Mouse (Mus musculus) embryo, embryonic 10.5 days (tissue): ENCODE results near the gene Vipr1.
"Not testable (repeated sequence)": the region's sequence is repeated elsewhere in the genome, so short reads cannot be mapped to it uniquely, and the experiment has no call there.

Source experiments
- DNase-seq: peaks from one replicate; pipeline ENCODE4 v3.0.0-alpha.2; 2015; ENCODE audit warnings: low spot score

Gene Vipr1

GRCm38 (mm10) chr9:121642401-121643181 lies at the start of gene Vipr1:
Gene Vipr1 (plus strand): TSS chr9:121642716.
- DNase-seq = peak; percentile 78

GRCm38 (mm10) chr9:121592948-121593550 lies 49.5 kb upstream of the Vipr1 start:
- no peak for DNase-seq

GRCm38 (mm10) chr9:121593768-121594167 lies 48.7 kb upstream of the Vipr1 start:
- DNase-seq = not testable (repeated sequence)

GRCm38 (mm10) chr9:121594771-121595170 lies 47.7 kb upstream of the Vipr1 start:
- DNase-seq = no peak

GRCm38 (mm10) chr9:121598106-121598505 lies 44.4 kb upstream of the Vipr1 start:
- no peak for DNase-seq

GRCm38 (mm10) chr9:121599551-121599950 lies 43.0 kb upstream of the Vipr1 start:
- no peak for DNase-seq

GRCm38 (mm10) chr9:121600201-121600860 lies 42.2 kb upstream of the Vipr1 start:
- no peak for DNase-seq

- DNase-seq = peak; percentile 41
Measured at GRCm38 (mm10) chr9:121600861-121601427, 41.6 kb upstream of the Vipr1 start.

- no peak for DNase-seq
Measured at GRCm38 (mm10) chr9:121602381-121602780, 40.1 kb upstream of the Vipr1 start.

- peak; percentile 93 for DNase-seq
Measured at GRCm38 (mm10) chr9:121605414-121606278, 36.9 kb upstream of the Vipr1 start.

GRCm38 (mm10) chr9:121606498-121607096 lies 35.9 kb upstream of the Vipr1 start:
- no peak for DNase-seq

- DNase-seq = no peak
Measured at GRCm38 (mm10) chr9:121609381-121609780, 33.1 kb upstream of the Vipr1 start.

GRCm38 (mm10) chr9:121613192-121613591 lies 29.3 kb upstream of the Vipr1 start:
- DNase-seq = no peak

GRCm38 (mm10) chr9:121614241-121614757 lies 28.2 kb upstream of the Vipr1 start:
- no peak for DNase-seq

- DNase-seq = no peak
Measured at GRCm38 (mm10) chr9:121616471-121616870, 26.0 kb upstream of the Vipr1 start.

- DNase-seq = no peak
Measured at GRCm38 (mm10) chr9:121619441-121619840, 23.1 kb upstream of the Vipr1 start.

GRCm38 (mm10) chr9:121623235-121623634 lies 19.3 kb upstream of the Vipr1 start:
- no peak for DNase-seq

- DNase-seq = no peak
Measured at GRCm38 (mm10) chr9:121624920-121625319, 17.6 kb upstream of the Vipr1 start.

- DNase-seq = no peak
Measured at GRCm38 (mm10) chr9:121630627-121631026, 11.9 kb upstream of the Vipr1 start.

GRCm38 (mm10) chr9:121631946-121632345 lies 10.6 kb upstream of the Vipr1 start:
- no peak for DNase-seq

- DNase-seq = no peak
Measured at GRCm38 (mm10) chr9:121632891-121633290, 9.6 kb upstream of the Vipr1 start.
